In genomic region chr14:36502076-36502994, GRCm38 (mm10) we compare ENCODE assay signal across 16 mouse cellular contexts.
DNase-seq lines count a peak whose midpoint lies in the region; ATAC-seq lines count a peak whose summit lies in the region.
"Had no signal": no experiment of that assay in that cellular context is flagged by ENCODE, and none has a peak within 500 bp of the region (broad histone marks: within the 10 kb centered on the region; RNA-seq: fewer than 3 reads in every experiment).

No protein-coding gene starts in this region.

- DNase-seq in frontal cortex, adult 2 months (ENCODE audit: extremely low spot score in 1 of 2, low spot score in 1 of 2) = peak; percentile 0 to 20
- DNase-seq in left cerebral cortex, postnatal 14 days (ENCODE audit: low spot score in 2 of 2) = peak; percentile 6 to 9
- no peak for DNase-seq in left cerebral cortex, adult 8-10 months (ENCODE audit: low spot score in 2 of 2)
- peak; percentile 53 for DNase-seq in brain, adult 2 months (ENCODE audit: low read depth, low spot score)
- DNase-seq in adrenal gland, adult 8-10 months = no peak
- no peak for DNase-seq in testis, postnatal 14 days (ENCODE audit: low spot score)
- DNase-seq: B cell, adult 2 months; cerebellum, adult 18-20 months; gastrocnemius, postnatal 14 days; heart, postnatal 14 days; kidney, adult 8-10 months; lung, adult 2 months; lung, postnatal 4 days; thymus, postnatal 4 days had no signal

- no peak for ATAC-seq in frontal cortex, adult (ENCODE audit: low TSS enrichment)
- 0 out of 2 replicates have a peak, but pooled peaks have one; percentile 39 for ATAC-seq in megakaryocyte progenitor cell, adult 5-6 weeks (replicated peaks; ENCODE audit: poor library complexity)

- intact Hi-C loops in left cerebral cortex, postnatal 14 days (cut with DNase I) = no loop called here

Comparison
In these comparisons a context has a peak if more than half of its experiments do, and no peak if none do; other contexts are left out.
1. DNase-seq: peak in frontal cortex, adult 2 months (2 of 2), left cerebral cortex, postnatal 14 days (2 of 2) and brain, adult 2 months (single experiment); none in left cerebral cortex, adult 8-10 months (0 of 2), adrenal gland, adult 8-10 months (single experiment) and testis, postnatal 14 days (single experiment).